Mouse (Mus musculus): Measurements from ENCODE around the gene Mon2.

- TF ChIP-seq ZKSCAN1 (IDR thresholded peaks at IDR 0.05; ENCODE audit: low read depth, low read length) (no peak), CTCF (IDR thresholded peaks at IDR 0.05 in 2 of 3, conservative IDR thresholded peaks at IDR 0.05 in 1 of 3; ENCODE audit: control insufficient read depth in 1 of 3, insufficient read depth in 1 of 3, low read depth in 2 of 3, low read length in 3 of 3, poor library complexity in 1 of 3, severe bottlenecking in 1 of 3) (no peak)
These were observed 122.7 kb downstream of the Mon2 start for GRCm38 (mm10) chr10:122953576-122953975.
